Mouse (Mus musculus): ENCODE measurements around the gene Gm4922. TPM values are rescaled to one million over a fixed set of nuclear protein-coding genes. Genes with fewer than 3 reads are reported as not detected.

The Gm4922 gene
- polyA plus RNA-seq, 1 experiment from 2014 or later, result 0.05 TPM

DNA sequence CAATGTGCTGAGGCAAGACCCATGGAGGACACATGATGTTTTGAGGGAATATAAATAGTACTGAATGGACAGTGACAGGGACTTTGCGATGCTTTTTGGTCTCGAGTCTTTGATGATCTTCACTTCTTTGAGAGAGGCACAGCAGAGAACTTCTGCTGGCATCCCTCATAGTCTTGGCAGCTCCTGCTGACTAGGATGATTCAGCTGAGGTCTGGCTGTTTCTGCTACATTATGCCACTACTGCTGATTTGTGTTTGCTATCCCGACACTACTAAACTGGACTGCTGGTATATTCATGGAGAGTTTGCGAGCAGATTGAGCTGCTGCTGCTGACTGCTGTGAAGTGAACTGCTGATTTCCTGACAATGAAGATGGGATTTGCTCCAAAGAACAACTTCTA, 3.5 kb upstream of the Gm4922 start:
- Histone ChIP-seq H3K36me3 (ENCODE audit: control insufficient read depth, insufficient read depth, low read length) (no peaks in the 10 kb centered on the region), H3K27me3 (replicated peaks; ENCODE audit: control insufficient read depth, insufficient read depth, low read length) (no peaks in the 10 kb centered on the region), H3K4me2 (ENCODE audit: low read depth, low read length) (no peak overlapping the region), H3K4me3 (ENCODE audit: low read length) (no peak overlapping the region), H3K9me3 (ENCODE audit: control insufficient read depth, low read length) (no peaks in the 10 kb centered on the region), H3K9ac (ENCODE audit: low read depth, low read length) (no peak overlapping the region), H3K27ac (ENCODE audit: low read length) (no peak overlapping the region), H3K4me1 (ENCODE audit: control insufficient read depth, insufficient read depth, low read length) (no peaks in the 10 kb centered on the region)
- WGBS, result 83% methylated on average over 4 of the region's 4 CpGs
- no peak for ATAC-seq

DNA sequence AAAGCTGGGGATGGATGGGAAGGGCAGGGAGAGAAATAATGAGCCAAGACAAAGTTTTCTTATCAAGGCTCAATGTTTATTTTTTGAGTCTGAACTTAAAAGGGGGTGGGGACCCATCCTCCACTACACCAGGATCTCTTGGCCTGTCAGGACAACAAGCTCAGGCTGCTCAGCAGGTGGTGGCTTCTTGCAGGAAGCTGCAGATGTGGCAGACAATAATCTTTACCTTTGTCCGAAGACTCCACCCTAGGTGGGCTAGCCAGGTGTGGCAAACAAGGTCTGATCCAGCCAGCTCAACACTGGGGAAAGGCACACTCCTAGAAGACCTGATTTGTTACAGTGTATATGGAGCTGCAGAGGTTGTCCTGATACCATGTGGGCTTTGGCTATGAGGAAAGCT, 2.0 kb upstream of the Gm4922 start:
- no peaks in the 10 kb centered on the region for H3K36me3 ChIP-seq (ENCODE audit: control insufficient read depth, insufficient read depth, low read length)
- H3K9ac ChIP-seq (ENCODE audit: low read depth, low read length), result no peak overlapping the region
- WGBS, result 52% methylated on average over 1 of the region's 1 CpGs
- no peak overlapping the region for H3K27ac ChIP-seq (ENCODE audit: low read length)
- no peak for ATAC-seq
- H3K4me1 ChIP-seq (ENCODE audit: control insufficient read depth, insufficient read depth, low read length), result no peaks in the 10 kb centered on the region
- H3K27me3 ChIP-seq (replicated peaks; ENCODE audit: control insufficient read depth, insufficient read depth, low read length), result no peaks in the 10 kb centered on the region
- H3K4me2 ChIP-seq (ENCODE audit: low read depth, low read length), result no peak overlapping the region
- no peaks in the 10 kb centered on the region for H3K9me3 ChIP-seq (ENCODE audit: control insufficient read depth, low read length)
- H3K4me3 ChIP-seq (ENCODE audit: low read length), result no peak overlapping the region

DNA sequence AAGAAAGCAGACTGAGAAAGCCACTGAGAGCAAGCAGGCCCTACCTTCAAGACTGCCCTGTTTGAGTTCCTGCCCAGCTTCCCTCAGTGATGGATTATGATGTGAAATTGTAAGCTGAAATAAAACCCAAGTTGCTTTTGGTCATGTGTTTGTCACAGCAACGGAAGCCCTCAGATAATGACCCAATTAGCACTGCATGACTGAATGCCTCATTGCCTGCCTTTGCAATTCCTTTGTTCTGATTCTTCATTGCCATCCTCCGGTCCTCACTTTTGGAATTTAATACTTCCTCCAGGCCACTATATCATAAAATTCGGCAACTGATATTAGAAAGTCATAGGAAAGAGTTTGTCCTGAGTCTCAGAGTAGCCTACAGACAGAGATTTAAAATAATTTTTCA, 9.0 kb downstream of the Gm4922 start:
- 75% methylated on average over 3 of the region's 3 CpGs for WGBS
- no peak overlapping the region for H3K4me3 ChIP-seq (ENCODE audit: low read length)
- no peak overlapping the region for H3K9ac ChIP-seq (ENCODE audit: low read depth, low read length)
- H3K36me3 ChIP-seq (ENCODE audit: control insufficient read depth, insufficient read depth, low read length), result no peaks in the 10 kb centered on the region
- H3K27ac ChIP-seq (ENCODE audit: low read length), result no peak overlapping the region
- no peaks in the 10 kb centered on the region for H3K27me3 ChIP-seq (replicated peaks; ENCODE audit: control insufficient read depth, insufficient read depth, low read length)
- no peak overlapping the region for H3K4me2 ChIP-seq (ENCODE audit: low read depth, low read length)
- no peaks in the 10 kb centered on the region for H3K9me3 ChIP-seq (ENCODE audit: control insufficient read depth, low read length)
- no peak for ATAC-seq
- H3K4me1 ChIP-seq (ENCODE audit: control insufficient read depth, insufficient read depth, low read length), result no peaks in the 10 kb centered on the region

DNA sequence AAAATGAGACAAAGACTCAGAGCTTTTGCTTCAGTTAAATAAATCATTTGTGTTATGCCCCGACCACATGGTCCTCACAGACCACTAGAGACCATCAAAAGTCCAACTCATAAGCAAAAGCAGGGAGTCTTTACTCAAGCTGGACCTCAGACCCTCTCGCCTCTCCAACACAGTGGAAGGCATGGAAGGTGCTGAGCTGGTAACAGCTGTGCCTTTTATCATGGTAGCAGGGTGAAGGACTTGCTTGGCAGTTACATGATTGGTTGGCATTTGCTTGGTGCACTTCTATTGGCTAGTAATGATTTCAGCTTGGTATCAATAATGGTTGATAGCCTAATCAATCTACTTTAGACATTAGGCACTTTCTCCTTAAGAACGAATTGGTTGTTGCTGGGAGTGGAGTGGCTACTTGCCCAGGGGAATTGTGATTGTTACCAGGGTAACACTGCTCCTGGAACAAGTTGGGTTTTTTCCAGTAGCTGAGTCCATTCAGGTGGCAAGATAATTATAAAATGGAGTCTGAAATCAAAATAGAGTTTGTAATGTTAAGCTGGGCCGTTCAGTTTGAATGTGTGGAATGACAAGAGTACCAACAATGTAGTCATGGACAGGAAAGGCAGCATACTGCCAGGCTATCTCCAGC, 13.9 kb downstream of the Gm4922 start:
- H3K4me3 ChIP-seq (ENCODE audit: low read length), result no peak overlapping the region
- no peaks in the 10 kb centered on the region for H3K36me3 ChIP-seq (ENCODE audit: control insufficient read depth, insufficient read depth, low read length)
- no peaks in the 10 kb centered on the region for H3K27me3 ChIP-seq (replicated peaks; ENCODE audit: control insufficient read depth, insufficient read depth, low read length)
- ATAC-seq, result no peak
- WGBS, result 77% methylated on average over 4 of the region's 4 CpGs
- H3K4me2 ChIP-seq (ENCODE audit: low read depth, low read length), result no peak overlapping the region
- no peak overlapping the region for H3K27ac ChIP-seq (ENCODE audit: low read length)
- no peak overlapping the region for H3K9ac ChIP-seq (ENCODE audit: low read depth, low read length)
- no peaks in the 10 kb centered on the region for H3K4me1 ChIP-seq (ENCODE audit: control insufficient read depth, insufficient read depth, low read length)
- H3K9me3 ChIP-seq (ENCODE audit: control insufficient read depth, low read length), result no peaks in the 10 kb centered on the region

DNA sequence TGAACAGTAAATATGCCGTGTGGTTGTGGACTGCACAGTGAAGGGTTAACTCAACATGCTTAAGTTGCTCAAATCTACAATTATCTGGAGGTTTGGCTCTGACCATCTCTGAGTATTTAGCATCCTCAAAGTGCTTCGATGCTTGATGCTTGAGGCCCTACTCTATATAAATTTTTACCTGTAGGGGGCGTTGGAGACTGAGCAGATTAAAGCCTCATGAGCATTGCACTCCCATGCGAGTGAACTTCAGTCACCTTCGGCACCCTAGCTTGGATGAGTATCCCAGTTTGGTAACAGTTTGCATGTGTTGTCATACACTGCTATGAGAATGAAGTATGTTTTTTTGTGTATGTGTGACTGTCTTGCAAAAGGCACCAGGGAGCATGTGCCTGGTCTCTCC, 16.7 kb downstream of the Gm4922 start:
- Histone ChIP-seq H3K4me2 (ENCODE audit: low read depth, low read length) (no peak overlapping the region), H3K36me3 (ENCODE audit: control insufficient read depth, insufficient read depth, low read length) (no peaks in the 10 kb centered on the region), H3K9ac (ENCODE audit: low read depth, low read length) (no peak overlapping the region), H3K9me3 (ENCODE audit: control insufficient read depth, low read length) (no peaks in the 10 kb centered on the region), H3K4me3 (ENCODE audit: low read length) (no peak overlapping the region), H3K27me3 (replicated peaks; ENCODE audit: control insufficient read depth, insufficient read depth, low read length) (no peaks in the 10 kb centered on the region), H3K4me1 (ENCODE audit: control insufficient read depth, insufficient read depth, low read length) (no peaks in the 10 kb centered on the region), H3K27ac (ENCODE audit: low read length) (no peak overlapping the region)
- WGBS, result 56% methylated on average over 5 of the region's 5 CpGs
- ATAC-seq, result no peak

DNA sequence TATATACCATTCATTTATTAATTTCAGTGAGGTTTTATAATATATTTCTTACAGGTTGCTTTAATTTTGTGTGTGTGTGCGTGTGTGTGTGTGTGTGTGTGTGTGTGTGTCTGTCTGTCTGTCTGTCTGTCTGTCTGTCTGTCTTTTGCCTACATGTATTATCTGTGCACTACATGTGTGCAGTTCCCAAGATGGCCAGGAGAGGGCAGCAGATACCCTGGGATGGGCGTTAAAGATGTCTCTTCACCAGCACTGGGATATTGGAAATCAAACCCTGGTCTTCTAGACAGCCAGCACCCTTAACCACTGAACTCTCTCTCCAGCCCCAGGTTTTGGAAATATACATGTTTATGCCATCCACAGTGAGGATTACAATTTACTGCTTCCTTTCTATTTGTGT, 26.4 kb downstream of the Gm4922 start:
- Histone ChIP-seq H3K4me2 (ENCODE audit: low read depth, low read length) (no peak overlapping the region), H3K4me3 (ENCODE audit: low read length) (no peak overlapping the region), H3K9me3 (ENCODE audit: control insufficient read depth, low read length) (no peaks in the 10 kb centered on the region), H3K27me3 (replicated peaks; ENCODE audit: control insufficient read depth, insufficient read depth, low read length) (no peaks in the 10 kb centered on the region), H3K4me1 (ENCODE audit: control insufficient read depth, insufficient read depth, low read length) (no peaks in the 10 kb centered on the region), H3K9ac (ENCODE audit: low read depth, low read length) (no peak overlapping the region), H3K36me3 (ENCODE audit: control insufficient read depth, insufficient read depth, low read length) (no peaks in the 10 kb centered on the region), H3K27ac (ENCODE audit: low read length) (no peak overlapping the region)
- WGBS, result 44% methylated on average over 2 of the region's 2 CpGs
- ATAC-seq, result no peak

DNA sequence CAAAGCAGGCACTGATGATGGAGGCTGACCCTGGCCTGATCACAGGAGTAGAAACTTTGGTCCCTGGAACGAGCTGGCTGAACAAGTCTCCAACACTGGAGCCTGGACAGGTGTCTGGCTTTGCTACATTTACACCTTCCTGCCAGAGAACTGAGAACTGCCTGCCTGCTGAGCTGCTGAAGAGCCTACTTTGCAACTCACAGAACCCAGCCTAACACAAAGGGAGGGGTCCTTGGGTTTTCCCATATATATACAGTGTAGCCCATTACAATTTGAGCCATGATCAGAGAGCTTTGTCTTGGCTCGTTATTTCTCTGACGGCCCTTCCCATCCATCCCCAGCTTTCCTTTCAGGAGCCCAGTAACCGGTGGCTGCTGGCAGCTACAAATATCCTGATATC, 36.5 kb downstream of the Gm4922 start:
- Histone ChIP-seq H3K4me1 (ENCODE audit: control insufficient read depth, insufficient read depth, low read length) (no peaks in the 10 kb centered on the region), H3K4me2 (ENCODE audit: low read depth, low read length) (no peak overlapping the region), H3K4me3 (ENCODE audit: low read length) (no peak overlapping the region), H3K36me3 (ENCODE audit: control insufficient read depth, insufficient read depth, low read length) (no peaks in the 10 kb centered on the region), H3K9me3 (ENCODE audit: control insufficient read depth, low read length) (no peaks in the 10 kb centered on the region), H3K9ac (ENCODE audit: low read depth, low read length) (no peak overlapping the region), H3K27ac (ENCODE audit: low read length) (no peak overlapping the region), H3K27me3 (replicated peaks; ENCODE audit: control insufficient read depth, insufficient read depth, low read length) (no peaks in the 10 kb centered on the region)
- 65% methylated on average over 4 of the region's 4 CpGs for WGBS
- ATAC-seq, result no peak

DNA sequence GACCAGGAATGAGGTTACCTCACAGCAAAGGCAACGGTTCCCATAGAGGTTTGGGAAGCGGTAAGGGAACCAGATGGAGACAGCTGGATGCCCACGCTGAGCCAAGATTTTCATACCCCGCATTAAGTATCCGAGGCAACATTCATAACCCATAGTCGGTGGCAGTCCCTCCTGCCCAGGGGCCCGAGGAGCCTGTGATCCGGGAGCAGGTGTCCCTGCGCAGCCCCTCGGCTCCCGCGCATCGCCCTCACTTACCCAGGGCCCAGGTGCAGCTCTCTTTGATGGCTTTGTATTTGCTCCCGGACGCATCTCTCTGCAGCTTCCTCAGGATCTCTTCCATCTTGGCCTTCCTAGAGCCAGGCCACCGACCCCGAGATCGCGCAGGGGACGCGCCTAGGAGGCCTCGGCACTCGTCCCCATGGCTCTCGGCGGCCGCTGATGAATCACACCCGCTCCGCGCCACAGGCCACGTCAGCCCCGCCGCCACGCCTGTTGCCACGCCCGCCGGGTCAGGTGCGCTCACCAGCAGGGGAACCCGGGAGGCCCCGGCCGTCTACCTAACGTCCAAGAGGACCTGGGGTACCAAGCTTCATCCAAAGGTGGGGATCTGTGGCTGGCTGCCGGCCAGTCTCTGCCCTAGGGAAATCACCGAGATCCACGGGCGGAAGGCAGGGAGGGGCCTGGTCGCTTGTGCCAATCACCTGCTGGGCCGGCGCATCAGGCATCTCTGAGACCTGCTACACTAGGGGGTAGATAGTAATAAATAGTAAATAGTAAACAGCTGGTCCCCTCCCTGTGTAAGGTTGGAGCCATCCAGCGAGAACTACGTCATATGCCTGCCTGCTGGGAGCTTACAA, 43.1 kb downstream of the Gm4922 start, which contains the start of gene Arfgef3:
TSS of gene Arfgef3 (minus strand) at position 664 of the 857 bp plus-strand sequence.
- ATAC-seq, result peak; percentile 97
- 1% methylated on average over 50 of the region's 50 CpGs for WGBS
- no peak within 1 kb of the TSS for H3K27ac ChIP-seq (ENCODE audit: low read length)
- no peaks in the 10 kb centered on the region for H3K36me3 ChIP-seq (ENCODE audit: control insufficient read depth, insufficient read depth, low read length)
- no peaks in the 10 kb centered on the region for H3K9me3 ChIP-seq (ENCODE audit: control insufficient read depth, low read length)
- H3K4me3 ChIP-seq (ENCODE audit: low read length), result peak within 1 kb of the TSS; percentile 63
- peak within 1 kb of the TSS; percentile 83 for H3K4me2 ChIP-seq (ENCODE audit: low read depth, low read length)
- H3K9ac ChIP-seq (ENCODE audit: low read depth, low read length), result peak within 1 kb of the TSS; percentile 69
- no peaks in the 10 kb centered on the region for H3K4me1 ChIP-seq (ENCODE audit: control insufficient read depth, insufficient read depth, low read length)
- H3K27me3 ChIP-seq (replicated peaks; ENCODE audit: control insufficient read depth, insufficient read depth, low read length), result no peaks in the 10 kb centered on the region; the same call in 1 of the 2 replicates

DNA sequence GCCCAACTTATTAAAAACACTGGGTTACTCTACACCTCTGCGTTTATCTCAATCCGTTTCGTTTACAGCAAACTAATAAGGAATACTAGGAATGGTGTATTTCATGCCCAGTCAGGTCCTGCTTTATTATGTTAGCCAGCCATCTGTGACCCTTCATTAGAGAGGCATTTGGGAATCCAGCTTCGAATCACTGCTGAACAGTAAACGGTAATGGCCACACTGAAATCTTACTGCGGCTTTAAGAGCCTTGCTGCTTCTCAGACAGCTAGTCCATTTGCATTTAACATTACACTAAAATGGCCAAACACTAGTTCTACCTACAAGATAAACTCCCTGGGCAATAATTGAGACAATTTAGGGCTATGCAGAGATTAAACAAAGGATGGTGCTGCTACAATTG, 44.5 kb downstream of the Gm4922 start:
- ATAC-seq, result no peak
- no peak overlapping the region for H3K27ac ChIP-seq (ENCODE audit: low read length)
- no peak overlapping the region for H3K9ac ChIP-seq (ENCODE audit: low read depth, low read length)
- no peaks in the 10 kb centered on the region for H3K9me3 ChIP-seq (ENCODE audit: control insufficient read depth, low read length)
- 71% methylated on average over 6 of the region's 6 CpGs for whole genome bisulfite sequencing
- H3K4me1 ChIP-seq (ENCODE audit: control insufficient read depth, insufficient read depth, low read length), result no peaks in the 10 kb centered on the region
- no peak overlapping the region for H3K4me2 ChIP-seq (ENCODE audit: low read depth, low read length)
- H3K36me3 ChIP-seq (ENCODE audit: control insufficient read depth, insufficient read depth, low read length), result no peaks in the 10 kb centered on the region
- H3K27me3 ChIP-seq (replicated peaks; ENCODE audit: control insufficient read depth, insufficient read depth, low read length), result no peaks in the 10 kb centered on the region; the same call in 1 of the 2 replicates
- H3K4me3 ChIP-seq (ENCODE audit: low read length), result 0 out of 2 replicates have a peak overlapping the region, but pooled peaks have one; percentile 63
